Mouse (Mus musculus): ENCODE data around the gene Cadps2. TPM values are rescaled to one million over a fixed set of nuclear protein-coding genes. Genes with fewer than 3 reads are reported as not detected.

Cadps2 gene
- polyA plus RNA-seq, 1 experiment from 2014 or later, result 9.1 TPM

- Histone ChIP-seq H3K36me3 (ENCODE audit: control insufficient read depth, insufficient read depth, low read length) (no peaks in the 10 kb centered on the region), H3K27me3 (ENCODE audit: control insufficient read depth, insufficient read depth, low read length) (peaks cover 84% of the 10 kb centered on the region), H3K9ac (ENCODE audit: low read depth, low read length) (no peak overlapping the region), H3K27ac (ENCODE audit: low read depth, low read length) (no peak overlapping the region), H3K9me3 (ENCODE audit: control insufficient read depth, low read length) (no peaks in the 10 kb centered on the region), H3K4me2 (replicated peaks; ENCODE audit: low read depth, low read length) (no peak overlapping the region), H3K4me1 (ENCODE audit: control insufficient read depth, insufficient read depth, low read length) (peaks cover 6% of the 10 kb centered on the region; the same call in 1 of the 2 replicates), H3K4me3 (ENCODE audit: low read length) (no peak overlapping the region)
- WGBS, result under 1% methylated on average over 20 of the region's 20 CpGs
- no peak for ATAC-seq (ENCODE audit: low FRiP score, low TSS enrichment)
Measured at GRCm38 (mm10) chr6:23252196-23253135, 586.8 kb downstream of the Cadps2 start.

- H3K27ac ChIP-seq (ENCODE audit: low read depth, low read length), result no peak overlapping the region
- no peak overlapping the region for H3K4me2 ChIP-seq (replicated peaks; ENCODE audit: low read depth, low read length)
- peaks cover 87% of the 10 kb centered on the region for H3K27me3 ChIP-seq (ENCODE audit: control insufficient read depth, insufficient read depth, low read length)
- H3K4me1 ChIP-seq (ENCODE audit: control insufficient read depth, insufficient read depth, low read length), result peaks cover 6% of the 10 kb centered on the region; the same call in 1 of the 2 replicates
- H3K4me3 ChIP-seq (ENCODE audit: low read length), result no peak overlapping the region
- no peak for ATAC-seq (ENCODE audit: low FRiP score, low TSS enrichment)
- H3K36me3 ChIP-seq (ENCODE audit: control insufficient read depth, insufficient read depth, low read length), result no peaks in the 10 kb centered on the region
- no peak overlapping the region for H3K9ac ChIP-seq (ENCODE audit: low read depth, low read length)
- WGBS, result 2% methylated on average over 3 of the region's 3 CpGs
- no peaks in the 10 kb centered on the region for H3K9me3 ChIP-seq (ENCODE audit: control insufficient read depth, low read length)
Measured at GRCm38 (mm10) chr6:23251431-23251830, 587.8 kb downstream of the Cadps2 start.

- no peak overlapping the region for H3K4me3 ChIP-seq (ENCODE audit: low read length)
- no peak overlapping the region for H3K4me2 ChIP-seq (replicated peaks; ENCODE audit: low read depth, low read length)
- H3K9ac ChIP-seq (ENCODE audit: low read depth, low read length), result no peak overlapping the region
- no peak for ATAC-seq (ENCODE audit: low FRiP score, low TSS enrichment)
- H3K4me1 ChIP-seq (ENCODE audit: control insufficient read depth, insufficient read depth, low read length), result peaks cover 6% of the 10 kb centered on the region; the same call in 1 of the 2 replicates
- whole genome bisulfite sequencing, result under 1% methylated on average over 22 of the region's 22 CpGs
- H3K27me3 ChIP-seq (ENCODE audit: control insufficient read depth, insufficient read depth, low read length), result peaks cover 85% of the 10 kb centered on the region
- no peaks in the 10 kb centered on the region for H3K36me3 ChIP-seq (ENCODE audit: control insufficient read depth, insufficient read depth, low read length)
- no peaks in the 10 kb centered on the region for H3K9me3 ChIP-seq (ENCODE audit: control insufficient read depth, low read length)
- H3K27ac ChIP-seq (ENCODE audit: low read depth, low read length), result no peak overlapping the region
Measured at GRCm38 (mm10) chr6:23250288-23250955, 588.8 kb downstream of the Cadps2 start.

- peaks cover 6% of the 10 kb centered on the region; the same call in 1 of the 2 replicates for H3K4me1 ChIP-seq (ENCODE audit: control insufficient read depth, insufficient read depth, low read length)
- under 1% methylated on average over 29 of the region's 29 CpGs for WGBS
- H3K9ac ChIP-seq (ENCODE audit: low read depth, low read length), result no peak overlapping the region
- peak overlapping the region; percentile 37 for H3K4me3 ChIP-seq (ENCODE audit: low read length)
- no peaks in the 10 kb centered on the region for H3K36me3 ChIP-seq (ENCODE audit: control insufficient read depth, insufficient read depth, low read length)
- ATAC-seq (ENCODE audit: low FRiP score, low TSS enrichment), result peak; percentile 71; the same call in 1 of the 2 replicates
- peaks cover 81% of the 10 kb centered on the region for H3K27me3 ChIP-seq (ENCODE audit: control insufficient read depth, insufficient read depth, low read length)
- peak overlapping the region; percentile 56 for H3K4me2 ChIP-seq (replicated peaks; ENCODE audit: low read depth, low read length)
- H3K9me3 ChIP-seq (ENCODE audit: control insufficient read depth, low read length), result no peaks in the 10 kb centered on the region
- no peak overlapping the region for H3K27ac ChIP-seq (ENCODE audit: low read depth, low read length)
Measured at GRCm38 (mm10) chr6:23249616-23250287, 589.5 kb downstream of the Cadps2 start.

GRCm38 (mm10) chr6:23249053-23249401 is 590.2 kb downstream of the Cadps2 start:
- Histone ChIP-seq H3K4me1 (ENCODE audit: control insufficient read depth, insufficient read depth, low read length) (peaks cover 6% of the 10 kb centered on the region; the same call in 1 of the 2 replicates), H3K27ac (ENCODE audit: low read depth, low read length) (no peak overlapping the region), H3K4me2 (replicated peaks; ENCODE audit: low read depth, low read length) (peak overlapping the region; percentile 56), H3K36me3 (ENCODE audit: control insufficient read depth, insufficient read depth, low read length) (no peaks in the 10 kb centered on the region), H3K27me3 (ENCODE audit: control insufficient read depth, insufficient read depth, low read length) (peaks cover 81% of the 10 kb centered on the region), H3K9me3 (ENCODE audit: control insufficient read depth, low read length) (no peaks in the 10 kb centered on the region), H3K4me3 (ENCODE audit: low read length) (peak overlapping the region; percentile 37), H3K9ac (ENCODE audit: low read depth, low read length) (no peak overlapping the region)
- ATAC-seq (ENCODE audit: low FRiP score, low TSS enrichment), result 0 out of 2 replicates have a peak, but pooled peaks have one; percentile 6
- 1% methylated on average over 24 of the region's 24 CpGs for WGBS

GRCm38 (mm10) chr6:23248313-23249052 is 590.7 kb downstream of the Cadps2 start, which contains the start of gene Fezf1:
TSS of gene Fezf1 (minus strand) at chr6:23248362.
- Histone ChIP-seq H3K9ac (ENCODE audit: low read depth, low read length) (no peak within 1 kb of the TSS), H3K27me3 (ENCODE audit: control insufficient read depth, insufficient read depth, low read length) (peaks cover 81% of the 10 kb centered on the region), H3K4me3 (ENCODE audit: low read length) (peak within 1 kb of the TSS; percentile 37), H3K27ac (ENCODE audit: low read depth, low read length) (no peak within 1 kb of the TSS), H3K9me3 (ENCODE audit: control insufficient read depth, low read length) (no peaks in the 10 kb centered on the region), H3K36me3 (ENCODE audit: control insufficient read depth, insufficient read depth, low read length) (no peaks in the 10 kb centered on the region), H3K4me2 (replicated peaks; ENCODE audit: low read depth, low read length) (peak within 1 kb of the TSS; percentile 56), H3K4me1 (ENCODE audit: control insufficient read depth, insufficient read depth, low read length) (peaks cover 6% of the 10 kb centered on the region; the same call in 1 of the 2 replicates)
- under 1% methylated on average over 31 of the region's 31 CpGs for WGBS
- no peak for ATAC-seq (ENCODE audit: low FRiP score, low TSS enrichment)

GRCm38 (mm10) chr6:23247512-23248312 is 591.5 kb downstream of the Cadps2 start:
- Histone ChIP-seq H3K27ac (ENCODE audit: low read depth, low read length) (no peak overlapping the region), H3K4me3 (ENCODE audit: low read length) (peak overlapping the region; percentile 13), H3K4me2 (replicated peaks; ENCODE audit: low read depth, low read length) (peak overlapping the region; percentile 15; the same call in 1 of the 2 replicates), H3K4me1 (ENCODE audit: control insufficient read depth, insufficient read depth, low read length) (peaks cover 6% of the 10 kb centered on the region; the same call in 1 of the 2 replicates), H3K9me3 (ENCODE audit: control insufficient read depth, low read length) (no peaks in the 10 kb centered on the region), H3K9ac (ENCODE audit: low read depth, low read length) (no peak overlapping the region), H3K36me3 (ENCODE audit: control insufficient read depth, insufficient read depth, low read length) (no peaks in the 10 kb centered on the region), H3K27me3 (ENCODE audit: control insufficient read depth, insufficient read depth, low read length) (peaks cover 83% of the 10 kb centered on the region)
- WGBS, result under 1% methylated on average over 61 of the region's 61 CpGs
- no peak for ATAC-seq (ENCODE audit: low FRiP score, low TSS enrichment)
